Mouse (Mus musculus) cerebellum, adult 18-20 months (tissue): ENCODE results near the gene Tmsb4x.

Experiments
- DNase-seq, 2 experiments: peaks; one replicate each; pipeline ENCODE4 v3.0.0; 2021

The Tmsb4x gene

GRCm38 (mm10) chrX:167179961-167180642, 29.0 kb downstream of the Tmsb4x start:
- DNase-seq: no peak

- DNase-seq: no peak
These were observed 29.6 kb downstream of the Tmsb4x start for GRCm38 (mm10) chrX:167179549-167179948.

GRCm38 (mm10) chrX:167175319-167175718, 33.8 kb downstream of the Tmsb4x start:
- DNase-seq: no peak

DNA sequence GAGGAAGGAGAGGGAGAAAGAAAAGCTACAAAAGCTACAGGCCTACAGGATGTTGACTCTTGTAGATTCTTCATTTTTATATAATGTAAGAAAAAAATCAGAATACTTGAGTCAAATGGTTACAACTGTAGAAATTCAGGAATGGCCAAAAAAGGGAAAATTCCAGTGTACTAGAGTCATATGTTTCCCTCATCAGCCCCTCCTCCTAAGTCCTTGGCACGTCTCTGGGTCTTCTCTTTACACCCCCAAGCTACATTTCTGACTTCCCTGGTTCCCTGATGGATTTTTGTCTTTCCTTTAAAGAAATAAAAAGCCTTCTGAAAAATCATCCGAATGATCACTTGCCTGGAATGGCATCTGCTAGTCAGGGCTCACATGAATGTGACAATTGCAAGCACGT, 34.8 kb downstream of the Tmsb4x start:
- DNase-seq: no peak

GRCm38 (mm10) chrX:167172256-167172655, 36.9 kb downstream of the Tmsb4x start:
- no peak for DNase-seq

- no peak for DNase-seq
These were observed 37.8 kb downstream of the Tmsb4x start for GRCm38 (mm10) chrX:167171281-167171680.

DNA sequence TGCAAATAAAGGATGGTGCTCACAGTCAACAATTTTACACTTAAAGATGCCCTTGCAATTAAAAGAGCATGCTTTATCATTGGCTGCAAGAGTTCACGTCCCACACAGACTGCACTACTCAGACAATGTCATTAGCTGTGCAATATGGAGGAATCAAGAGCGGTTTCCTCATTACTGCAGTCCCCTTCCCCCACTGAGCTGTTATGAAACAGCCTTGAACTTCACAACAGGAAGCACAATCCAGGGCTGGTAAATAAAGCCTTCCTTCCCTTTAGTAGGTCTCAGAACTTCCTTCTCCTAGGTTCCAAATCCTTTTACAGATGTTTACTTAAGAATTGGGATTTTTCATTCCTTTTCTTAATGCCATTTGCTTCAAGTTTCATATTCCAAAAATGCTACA, 41.8 kb downstream of the Tmsb4x start:
- no peak for DNase-seq

DNA sequence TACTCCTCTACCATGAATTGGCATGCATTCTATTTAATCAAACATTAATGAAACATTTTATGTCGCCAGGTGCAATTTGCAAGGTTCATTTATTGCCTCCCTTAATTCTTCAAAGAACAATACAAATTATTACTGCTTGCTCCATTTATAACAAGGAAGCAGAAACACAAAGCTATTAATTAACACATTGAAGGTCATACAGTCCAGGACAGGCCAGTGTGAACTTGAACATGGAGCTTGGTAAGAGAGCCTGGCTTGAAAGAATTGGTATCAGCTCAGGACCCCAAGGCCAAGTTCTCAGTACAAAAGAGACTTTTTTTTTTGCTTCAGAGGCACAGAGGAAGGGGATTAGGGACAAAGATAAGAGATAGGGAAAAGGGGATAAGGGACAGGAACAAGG, 43.1 kb downstream of the Tmsb4x start:
- no peak for DNase-seq

DNA sequence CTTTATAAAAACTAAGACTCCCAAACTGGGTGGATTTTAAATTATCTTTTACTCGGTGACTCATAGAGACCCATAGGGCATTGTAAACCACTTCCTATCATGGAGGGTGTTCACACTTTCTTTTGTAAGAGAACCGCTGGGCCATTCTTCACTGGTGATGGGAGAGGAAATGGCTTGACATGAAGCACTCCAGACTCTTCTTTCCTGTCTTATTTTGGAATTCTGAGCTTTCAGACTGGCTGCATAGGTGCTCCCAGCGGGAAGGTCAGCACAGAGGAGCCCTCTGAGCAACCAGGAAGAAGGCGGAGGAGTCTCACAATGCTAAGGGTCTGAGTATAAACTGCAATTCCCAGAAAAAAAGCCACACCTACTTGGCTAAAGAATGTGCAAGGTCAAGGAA, 51.4 kb downstream of the Tmsb4x start:
- DNase-seq: no peak
